Mouse (Mus musculus) stomach, adult 2 months (tissue): ENCODE results near the gene Olfr714. TPM values are rescaled to one million over a fixed set of nuclear protein-coding genes. Genes with fewer than 3 reads are reported as not detected.

Source experiments
- polyA plus RNA-seq: library from polyadenylated mRNA; depleted of rRNA; stranded (reverse); fragments of >200 nt; gene quantifications from 2 replicates; pipeline ENCODE4 v1.2.3, GENCODE M21; 2012; rRNA removed

The Olfr714 gene
- polyA plus RNA-seq = not detected in 2 replicates

DNA sequence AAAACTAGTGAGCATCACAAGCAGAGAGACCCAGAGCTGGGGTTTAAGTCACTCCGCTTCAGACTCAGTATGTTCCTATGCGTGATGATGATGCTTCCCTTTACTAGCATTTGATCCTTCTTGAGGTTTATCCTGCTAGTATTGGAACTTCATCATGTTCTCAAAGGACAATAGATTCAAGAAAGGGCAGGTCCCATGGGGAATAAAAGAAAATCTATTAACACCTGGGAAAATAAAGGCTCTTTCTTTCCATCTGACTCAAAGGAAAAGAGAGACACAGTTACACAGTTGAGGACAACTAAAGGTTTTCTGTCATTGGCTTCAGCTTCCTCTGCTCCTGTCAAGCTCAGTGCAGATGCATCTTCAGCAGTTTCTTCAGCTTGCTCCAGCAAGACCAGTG is at the start of gene Olfr714:
Gene Olfr714, plus strand, starts transcription at position 301 of the 400 bp plus-strand sequence.

GRCm38 (mm10) chr7:107030874-107031273 is 39.9 kb upstream of the Olfr714 start, which contains the start of gene Olfr713:
Gene Olfr713, plus strand, starts transcription at chr7:107031174.

GRCm38 (mm10) chr7:107092920-107093319 is 22.1 kb downstream of the Olfr714 start, which contains the start of gene Olfr17:
Gene Olfr17, plus strand, starts transcription at chr7:107093220.

DNA sequence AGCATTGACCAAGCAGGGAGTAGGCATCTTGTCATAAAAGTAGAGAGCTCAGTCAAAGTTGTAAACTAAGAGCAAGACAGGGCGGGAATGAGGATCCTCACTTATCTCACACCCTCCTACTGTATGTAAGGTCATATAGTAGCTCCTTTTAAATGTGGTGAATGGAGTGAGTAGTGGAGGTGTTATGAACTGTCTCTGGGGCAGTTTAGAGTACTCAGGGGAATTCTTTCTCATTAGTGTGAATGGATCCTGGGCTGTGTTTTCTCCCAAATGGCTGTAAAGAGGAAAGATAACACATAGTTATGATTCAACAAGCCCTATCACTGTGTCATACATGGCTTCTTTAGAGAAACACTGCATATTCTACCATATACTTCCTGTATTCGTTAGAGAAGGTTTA is 39.5 kb downstream of the Olfr714 start, which contains the start of gene Olfr715b:
Gene Olfr715b, minus strand, starts transcription at position 101 of the 400 bp plus-strand sequence.

Other genes starting within 250 kb of the Olfr714 start
- gene Olfr702, start 237.1 kb upstream of the Olfr714 start, polyA plus RNA-seq = not detected in 2 replicates
- not detected in 2 replicates for gene Olfr703, start 227.6 kb upstream of the Olfr714 start, polyA plus RNA-seq
- gene Olfr704, start 207.8 kb upstream of the Olfr714 start, polyA plus RNA-seq = not detected in 2 replicates
- gene Olfr705, start 194.1 kb upstream of the Olfr714 start, polyA plus RNA-seq = not detected in 2 replicates
- gene Olfr706, start 182.8 kb upstream of the Olfr714 start, polyA plus RNA-seq = not detected in 2 replicates
- not detected in 2 replicates for gene Olfr707, start 169.7 kb upstream of the Olfr714 start, polyA plus RNA-seq
- not detected in 2 replicates for gene Olfr1532-ps1, start 163.0 kb upstream of the Olfr714 start, polyA plus RNA-seq
- gene Olfr709-ps1, start 138.8 kb upstream of the Olfr714 start, polyA plus RNA-seq = not detected in 2 replicates
- not detected in 2 replicates for gene Olfr710, start 122.7 kb upstream of the Olfr714 start, polyA plus RNA-seq
- not detected in 2 replicates for gene Olfr6, start 107.0 kb upstream of the Olfr714 start, polyA plus RNA-seq
- gene Olfr711, start 95.5 kb upstream of the Olfr714 start, polyA plus RNA-seq = not detected in 2 replicates
- gene Olfr2, start 64.9 kb upstream of the Olfr714 start, polyA plus RNA-seq = not detected in 2 replicates
- gene Olfr713, start 39.8 kb upstream of the Olfr714 start, polyA plus RNA-seq = not detected in 2 replicates
- not detected in 2 replicates for gene Olfr17, start 22.2 kb downstream of the Olfr714 start, polyA plus RNA-seq
- not detected in 2 replicates for gene Olfr715b, start 39.4 kb downstream of the Olfr714 start, polyA plus RNA-seq
- gene Olfr715, start 60.1 kb downstream of the Olfr714 start, polyA plus RNA-seq = not detected in 2 replicates
- gene Olfr716, start 67.3 kb downstream of the Olfr714 start, polyA plus RNA-seq = not detected in 2 replicates
- gene Nlrp14, start 96.0 kb downstream of the Olfr714 start, polyA plus RNA-seq = not detected in 2 replicates
- gene Rbmxl2, start 138.5 kb downstream of the Olfr714 start, polyA plus RNA-seq = not detected in 2 replicates